Mouse (Mus musculus): Measurements from ENCODE around the gene Zfp524. TPM values are rescaled to one million over a fixed set of nuclear protein-coding genes. Genes with fewer than 3 reads are reported as not detected.

Zfp524 gene
- total RNA-seq, 2 experiments from 2014 or later: 6.5 to 8.1 TPM

DNA sequence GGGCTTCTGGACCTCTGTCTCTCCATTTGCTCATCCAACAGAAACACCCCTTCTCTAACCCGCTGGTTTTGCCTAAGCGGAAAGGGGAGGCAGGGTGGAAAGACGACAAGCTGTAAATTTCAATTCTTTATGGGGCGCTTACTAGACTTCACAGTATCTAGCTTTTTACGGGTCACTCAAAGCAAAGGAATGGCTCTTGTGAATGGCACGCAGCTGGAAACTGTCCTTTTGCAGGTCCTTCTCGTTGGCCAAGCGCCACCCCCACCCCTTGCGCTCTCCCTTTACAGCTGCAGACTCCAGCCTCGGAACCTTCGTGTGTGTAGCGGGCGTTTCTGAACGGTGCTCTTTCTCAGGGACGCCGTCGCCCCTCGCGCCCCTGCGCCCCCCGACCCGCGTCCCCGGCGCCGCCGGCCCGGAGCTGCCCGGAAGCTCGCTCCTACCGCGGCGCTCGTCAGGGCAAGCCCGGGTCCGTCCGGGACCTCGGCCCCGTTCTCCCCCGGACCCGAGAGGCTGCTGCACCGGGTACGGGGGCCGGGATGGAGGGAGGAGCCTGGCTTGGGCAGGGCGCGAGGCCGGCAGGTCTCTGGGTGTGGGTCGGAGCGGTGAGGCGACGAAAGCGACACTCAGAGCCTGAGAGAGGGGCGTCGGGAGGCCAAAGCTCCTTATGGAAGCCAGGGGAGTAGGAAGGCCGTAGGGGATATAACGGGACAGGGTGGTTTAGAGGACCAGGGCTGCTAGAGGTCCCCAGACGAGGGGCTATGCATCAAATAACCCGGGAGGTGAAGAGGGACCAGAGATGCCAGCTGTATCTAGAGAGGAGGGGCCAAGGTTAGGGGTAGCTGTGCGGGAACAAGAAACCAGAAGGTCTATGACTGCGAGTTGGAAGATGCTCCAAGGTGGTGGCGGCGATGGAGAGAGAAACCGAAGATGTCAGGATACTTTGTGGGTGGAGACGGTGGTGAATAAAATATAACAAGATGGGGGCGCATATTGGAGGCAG is 37.3 kb downstream of the Zfp524 start, which contains the start of gene Zfp580:
Zfp580 (plus strand) TSS at position 346 of the 1,000 bp plus-strand sequence.
- peak; percentile 79 to 81 for DNase-seq

DNA sequence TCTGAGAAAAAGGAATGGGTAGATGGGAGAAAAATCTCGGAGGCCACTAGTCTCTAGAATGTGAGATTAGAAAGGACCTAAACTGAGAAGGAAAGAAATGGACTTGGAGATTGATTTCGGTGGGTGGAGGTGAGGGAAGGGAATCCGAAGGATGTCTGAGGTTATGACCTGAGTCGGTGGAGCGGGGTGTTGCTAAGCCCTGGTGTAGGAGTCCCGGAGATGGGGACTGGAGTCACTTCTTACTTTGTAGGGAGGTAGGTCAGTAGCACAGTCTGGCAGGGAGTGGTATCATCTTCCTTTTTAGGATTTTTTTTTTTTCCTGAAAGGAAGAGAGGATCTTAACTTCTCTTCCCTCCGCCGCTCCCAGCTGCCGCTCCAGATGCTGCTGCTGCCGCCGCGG is 38.2 kb downstream of the Zfp524 start:
- no peak for DNase-seq

DNA sequence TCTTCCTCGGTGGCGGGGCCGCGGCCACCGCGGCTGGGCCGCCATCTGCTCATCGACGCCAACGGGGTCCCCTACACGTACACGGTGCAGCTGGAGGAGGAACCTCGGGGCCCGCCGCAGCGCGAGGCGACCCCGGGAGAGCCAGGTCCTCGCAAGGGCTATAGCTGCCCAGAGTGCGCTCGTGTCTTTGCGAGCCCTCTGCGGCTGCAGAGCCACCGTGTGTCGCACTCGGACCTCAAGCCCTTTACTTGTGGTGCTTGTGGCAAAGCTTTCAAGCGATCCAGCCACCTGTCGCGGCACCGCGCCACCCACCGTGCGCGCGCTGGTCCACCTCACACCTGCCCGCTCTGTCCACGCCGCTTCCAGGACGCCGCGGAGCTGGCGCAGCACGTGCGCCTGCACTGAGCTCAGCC is 38.7 kb downstream of the Zfp524 start:
- no peak for DNase-seq

DNA sequence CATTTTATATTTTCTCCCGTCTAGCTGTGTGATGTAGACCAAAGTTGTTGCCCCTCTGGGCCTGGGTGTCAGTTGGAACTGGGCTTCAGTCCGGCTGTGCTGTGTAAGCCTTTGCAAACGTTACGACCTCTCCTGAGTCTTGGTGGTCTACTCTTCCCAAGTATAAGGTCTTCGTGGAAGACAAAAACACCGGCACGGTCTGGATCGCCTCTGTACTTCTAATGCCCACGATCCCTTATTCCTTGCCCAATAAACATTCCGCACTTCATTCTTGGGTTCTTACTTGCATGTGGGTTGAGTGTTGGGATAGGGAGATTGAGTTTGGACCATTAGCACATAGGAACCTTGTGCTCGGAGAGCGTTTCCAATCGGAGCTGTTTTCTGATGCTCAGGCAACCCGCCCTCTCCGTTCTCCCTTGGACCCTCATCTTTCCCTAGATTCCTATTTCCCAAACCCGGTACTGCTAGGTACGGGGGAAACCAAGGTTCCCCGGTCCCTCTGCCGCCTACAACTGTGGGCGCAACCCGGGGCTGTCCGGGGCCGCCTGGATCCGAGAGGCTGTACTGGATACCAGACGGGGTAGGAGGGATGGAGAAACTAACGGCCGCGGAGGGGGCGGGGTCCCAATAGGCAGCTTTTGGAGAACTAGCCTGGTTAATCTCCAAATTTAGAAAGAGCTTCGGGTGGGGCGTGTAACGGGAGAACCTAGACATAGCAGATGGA is 39.4 kb downstream of the Zfp524 start:
- no peak for DNase-seq

DNA sequence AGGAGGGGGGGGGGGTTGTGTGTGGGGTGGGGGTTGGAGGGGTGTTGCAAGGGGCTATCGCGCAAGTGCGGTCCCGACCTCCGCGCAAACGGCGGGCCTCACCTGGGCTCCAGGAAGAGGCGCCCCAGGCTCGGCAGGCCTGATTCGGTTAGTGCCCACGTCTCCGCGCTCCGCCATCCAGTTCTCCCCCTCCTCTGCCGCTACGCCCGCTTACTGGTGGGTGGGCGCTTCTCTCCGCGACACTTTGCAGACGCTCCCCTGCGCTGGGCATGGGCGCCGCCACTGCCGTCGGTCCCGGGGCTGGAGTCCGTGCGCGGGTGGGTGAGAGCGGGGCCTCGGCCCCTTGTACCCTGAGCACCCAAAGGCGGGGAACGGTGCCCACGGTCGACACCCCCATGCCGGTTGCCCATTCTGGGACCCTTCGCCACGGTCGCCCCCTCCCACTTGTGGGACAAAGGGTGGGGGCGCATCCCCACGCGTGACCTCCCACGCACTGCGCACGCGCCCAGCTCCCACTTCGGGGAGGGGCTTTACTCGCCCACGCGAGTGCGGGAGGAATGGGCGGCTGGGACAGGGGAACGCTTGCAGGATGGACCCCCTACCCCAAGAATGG is 42.5 kb downstream of the Zfp524 start:
- peak; percentile 73 to 75 for DNase-seq

DNA sequence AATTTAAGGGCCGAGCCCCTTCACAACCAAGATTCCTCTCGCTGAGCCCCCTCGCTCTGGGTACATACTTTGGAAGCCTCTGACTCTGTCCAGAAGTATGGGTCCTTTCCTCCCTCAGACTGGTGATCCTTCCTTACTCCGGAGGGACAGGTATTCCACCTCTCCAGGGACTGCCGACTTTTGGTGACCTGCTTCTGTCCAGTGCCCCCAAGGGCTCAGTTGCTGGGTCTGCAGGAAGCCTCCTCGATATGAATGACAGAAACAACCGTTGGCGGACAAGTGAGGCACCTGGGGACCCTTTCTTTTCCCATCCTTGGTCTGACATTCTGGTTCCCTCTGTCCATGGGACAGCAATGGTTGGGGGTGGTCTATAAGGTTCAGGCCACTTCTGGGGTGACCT is 43.2 kb downstream of the Zfp524 start:
- no peak for DNase-seq

DNA sequence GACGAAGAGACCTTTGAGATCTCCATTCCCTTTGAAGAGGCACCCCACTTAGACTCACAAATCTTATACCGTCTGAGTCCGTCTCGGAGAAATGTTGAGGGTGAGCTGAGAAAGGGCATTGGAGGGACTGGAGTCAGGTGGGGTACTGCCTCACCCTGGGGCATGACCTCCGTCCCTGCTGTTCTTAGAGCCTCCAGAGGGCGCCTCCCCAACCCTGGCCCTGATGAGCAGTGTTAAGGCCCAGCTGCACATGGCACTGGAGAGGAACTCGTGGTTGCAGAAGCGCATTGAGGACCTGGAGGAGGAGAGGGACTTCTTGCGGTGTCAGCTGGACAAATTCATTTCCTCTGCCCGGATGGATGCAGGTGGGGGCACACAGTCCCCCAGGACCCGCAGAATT is 43.6 kb downstream of the Zfp524 start:
- DNase-seq: no peak

DNA sequence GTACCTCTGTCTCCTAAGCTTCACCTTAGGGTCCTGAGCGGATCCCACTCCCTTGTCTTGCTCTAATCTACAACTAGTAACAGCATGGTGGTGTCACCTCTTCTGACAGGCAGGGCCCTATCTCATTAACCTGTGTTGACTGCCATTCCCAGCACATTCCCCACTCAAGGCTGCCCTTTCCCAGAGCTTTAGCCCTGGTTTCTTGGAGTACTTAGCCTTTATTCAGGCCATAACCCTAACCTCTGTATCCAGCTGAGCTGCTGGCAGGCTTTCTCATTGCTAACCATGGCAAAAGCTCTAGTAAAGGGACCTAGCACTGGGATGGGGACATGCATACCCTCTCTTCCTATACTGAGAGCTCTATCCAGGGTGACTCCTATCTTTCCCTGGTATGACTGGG is 44.4 kb downstream of the Zfp524 start:
- no peak for DNase-seq

DNA sequence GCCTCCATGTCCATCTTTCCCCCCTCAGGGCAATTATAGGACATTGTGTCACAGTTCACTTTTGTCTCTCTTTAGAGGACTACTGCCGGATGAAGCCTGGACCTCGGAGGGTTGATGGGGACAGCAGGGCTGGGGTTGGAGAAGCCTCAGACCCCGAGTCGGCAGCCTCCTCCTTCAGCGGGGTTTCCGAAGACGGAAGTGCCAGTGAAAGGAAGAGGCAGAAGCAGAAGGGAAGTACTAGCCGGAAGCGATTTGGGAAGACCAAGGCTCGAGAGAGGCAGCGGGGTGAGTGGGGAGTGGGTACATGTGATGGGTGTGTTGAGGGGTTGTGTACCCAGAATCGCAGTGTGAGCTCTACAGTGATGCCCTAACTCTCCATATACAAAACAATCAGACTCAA is 45.2 kb downstream of the Zfp524 start:
- DNase-seq: no peak

DNA sequence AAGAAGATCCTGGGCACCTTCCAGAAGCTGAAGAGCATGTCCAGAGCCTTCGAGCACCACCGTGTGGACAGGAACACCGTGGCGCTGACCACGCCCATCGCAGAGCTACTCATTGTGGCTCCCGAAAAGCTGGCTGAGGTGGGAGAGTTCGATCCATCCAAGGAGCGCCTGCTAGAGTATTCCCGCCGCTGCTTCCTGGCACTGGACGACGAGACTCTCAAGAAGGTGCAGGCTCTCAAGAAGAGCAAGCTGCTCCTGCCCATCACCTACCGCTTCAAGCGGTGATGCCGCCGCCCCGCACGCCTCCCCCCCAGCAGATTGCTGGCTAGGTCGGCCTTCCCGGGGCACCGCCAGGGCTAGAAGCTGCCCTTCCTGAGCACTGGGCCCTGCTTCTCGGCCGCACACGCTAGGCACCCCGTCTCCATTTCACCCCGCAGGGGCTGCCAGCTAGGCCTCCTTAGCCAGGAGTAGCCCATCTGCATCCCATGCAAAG is 46.1 kb downstream of the Zfp524 start:
- peak in 1 of 2 experiments; percentile 70 for DNase-seq

DNA sequence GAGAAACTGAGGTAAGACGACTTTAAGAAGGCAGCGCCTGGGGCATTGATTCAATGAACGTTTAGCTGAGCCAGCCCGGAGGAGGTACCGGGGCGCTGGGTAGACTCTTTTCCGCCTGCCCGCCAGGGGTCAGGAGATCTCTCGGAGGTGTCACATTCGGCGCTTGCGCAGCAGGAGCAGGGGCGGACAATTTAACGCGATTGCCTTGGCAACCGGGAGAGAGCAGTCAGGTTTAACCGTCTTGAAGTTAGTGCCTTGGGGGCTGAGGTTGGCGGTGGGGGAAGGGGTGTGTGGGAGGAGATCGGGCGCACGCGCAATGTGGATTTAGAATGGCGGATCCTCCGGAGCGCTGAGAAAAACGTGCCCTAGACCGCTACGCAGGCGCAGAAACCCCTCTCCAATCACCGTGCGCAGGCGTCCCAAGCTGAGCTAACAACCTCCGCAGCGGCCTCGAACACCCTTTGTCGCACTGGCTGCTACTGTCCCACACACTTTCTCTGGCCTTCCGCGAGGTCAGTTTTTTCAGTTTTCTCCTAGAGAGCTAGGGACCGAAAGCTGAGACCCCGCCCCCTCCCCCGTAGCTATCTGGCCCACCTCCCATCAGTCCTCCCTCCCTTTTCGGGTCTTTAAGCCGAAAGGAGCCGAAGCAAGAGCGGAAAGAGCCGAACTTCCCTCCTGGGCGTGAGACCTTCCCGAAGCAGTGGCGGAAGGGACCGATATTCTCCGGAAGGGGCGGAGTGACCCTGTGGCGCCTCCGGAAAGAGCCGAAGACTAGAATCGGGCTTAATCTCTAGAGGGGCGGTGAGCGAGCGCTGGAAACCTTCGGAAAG is 46.9 kb downstream of the Zfp524 start:
- DNase-seq: peak; percentile 98

DNA sequence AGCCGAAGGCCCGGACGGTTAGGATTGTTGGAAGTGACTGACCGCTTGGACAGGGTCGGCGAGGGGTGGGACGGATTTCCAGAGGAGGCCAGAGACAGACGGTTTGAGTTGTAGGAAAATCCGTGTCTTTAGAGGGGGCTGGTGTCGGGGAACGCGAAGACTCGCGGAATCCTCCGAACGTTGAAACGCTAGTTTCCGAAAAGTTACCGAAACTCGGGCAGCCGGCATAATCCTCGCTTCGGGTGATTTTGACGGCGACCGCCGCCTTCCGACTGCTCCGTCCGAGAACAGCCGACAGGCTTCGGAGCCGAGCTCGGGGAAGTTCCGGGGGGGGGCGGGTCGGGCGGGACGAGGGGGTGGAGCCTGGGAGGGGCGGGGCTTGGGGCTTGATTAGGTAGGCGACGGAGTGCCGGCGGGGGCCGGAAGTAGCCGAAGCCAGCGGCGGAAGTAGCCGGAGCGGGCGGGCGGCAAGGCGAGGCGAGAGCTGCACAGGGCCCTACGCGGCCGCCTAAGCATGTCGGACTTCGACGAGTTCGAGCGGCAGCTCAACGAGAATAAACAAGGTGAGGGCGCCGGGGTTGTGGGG is 47.7 kb downstream of the Zfp524 start, which contains the start of gene U2af2:
U2af2 (plus strand) TSS at position 370 of the 586 bp plus-strand sequence.
- DNase-seq: peak; percentile 91 to 92

DNA sequence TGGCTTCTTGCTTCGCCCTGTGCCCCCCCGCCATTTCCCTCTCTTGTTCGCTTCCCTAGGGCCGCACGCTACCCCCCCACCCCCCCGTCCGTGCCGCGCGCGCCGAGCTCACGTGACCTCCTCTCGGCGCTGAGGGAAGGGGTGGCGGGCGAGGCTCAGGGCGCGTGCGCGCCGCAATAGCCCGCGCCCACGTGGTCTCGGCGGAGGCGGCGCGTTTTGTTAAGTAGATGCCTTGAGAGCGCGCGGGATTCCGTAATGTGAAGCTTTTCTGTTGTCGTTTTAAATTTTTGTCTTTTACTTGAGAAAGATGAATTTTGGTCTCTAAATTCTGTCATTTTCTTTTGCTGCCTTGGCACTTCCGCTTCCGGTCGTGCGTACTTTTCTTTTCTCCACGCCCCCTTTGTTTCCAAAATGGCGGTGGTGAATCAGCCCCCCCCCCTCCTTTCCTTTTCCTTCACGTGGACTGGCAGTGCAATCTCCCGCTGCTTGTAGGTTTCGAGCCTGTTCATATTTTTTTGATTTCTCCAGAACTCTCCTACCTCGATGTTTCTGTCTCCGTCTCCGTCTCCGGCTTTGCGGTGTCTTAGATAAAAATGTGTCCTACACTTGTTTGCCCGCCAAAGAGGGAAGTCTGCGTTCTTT is 48.3 kb downstream of the Zfp524 start:
- DNase-seq: no peak

DNA sequence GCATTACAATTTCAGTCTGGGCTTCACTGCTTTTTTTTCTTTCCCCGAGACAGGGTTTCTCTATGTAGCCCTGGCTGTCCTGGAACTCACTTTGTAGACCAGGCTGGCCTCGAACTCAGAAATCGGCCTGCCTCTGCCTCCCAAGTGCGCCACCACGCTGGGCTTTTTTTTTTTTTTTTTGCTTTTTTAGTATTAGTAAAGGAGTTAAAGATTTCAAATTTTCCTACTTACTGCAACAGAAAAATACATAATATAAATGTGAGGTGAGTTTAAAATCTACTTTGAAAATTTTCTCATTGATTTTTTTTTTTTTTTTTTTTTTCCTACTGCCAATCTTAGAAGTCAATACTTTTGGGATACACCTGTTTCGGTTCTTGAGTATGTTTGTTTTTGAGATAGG is 50.7 kb downstream of the Zfp524 start:
- no peak for DNase-seq

Other genes with a start within 250 kb of the Zfp524 start
- gene Fam71e2, start 243.1 kb upstream of the Zfp524 start, total RNA-seq (2021): not detected
- under 1 TPM in 1 of 2 experiments, not detected in 1; 0.47 TPM for gene Il11, start 231.6 kb upstream of the Zfp524 start, total RNA-seq (2021)
- gene Tmem190, start 231.5 kb upstream of the Zfp524 start, total RNA-seq (2021): not detected
- gene Tmem238, start 224.8 kb upstream of the Zfp524 start, total RNA-seq (2021): 1 to 10 TPM; 1.4 to 2.0 TPM
- 100 to 1,000 TPM; 454 to 487 TPM for gene Rpl28, start 221.5 kb upstream of the Zfp524 start, total RNA-seq (2021)
- 100 to 1,000 TPM; 103 to 109 TPM for gene Ube2s, start 201.8 kb upstream of the Zfp524 start, total RNA-seq (2021)
- gene Shisa7, start 169.7 kb upstream of the Zfp524 start, total RNA-seq (2021): 100 to 1,000 TPM; 176 to 202 TPM
- gene Isoc2b, start 144.2 kb upstream of the Zfp524 start, total RNA-seq (2021): 1 to 10 TPM; 4.0 to 7.8 TPM
- 10 to 100 TPM; 11.4 to 13.6 TPM for gene Isoc2a, start 137.3 kb upstream of the Zfp524 start, total RNA-seq (2021)
- gene Gm36210, start 107.9 kb upstream of the Zfp524 start, total RNA-seq (2021): under 1 TPM; 0.51 to 0.62 TPM
- 10 to 100 TPM; 12.7 to 13.2 TPM for gene Zfp628, start 99.2 kb upstream of the Zfp524 start, total RNA-seq (2021)
- 100 to 1,000 TPM; 119 to 120 TPM for gene Nat14, start 92.4 kb upstream of the Zfp524 start, total RNA-seq (2021)
- gene Ssc5d, start 88.6 kb upstream of the Zfp524 start, total RNA-seq (2021): 1 to 10 TPM; 2.9 to 3.8 TPM
- under 1 TPM; 0.27 to 0.30 TPM for gene Sbk2, start 50.0 kb upstream of the Zfp524 start, total RNA-seq (2021)
- 1 to 10 TPM in 1 of 2 experiments, under 1 TPM in 1; 0.70 to 1.4 TPM for gene Sbk3, start 43.2 kb upstream of the Zfp524 start, total RNA-seq (2021)
- 10 to 100 TPM; 31.6 to 35.9 TPM for gene Zfp579, start 18.3 kb upstream of the Zfp524 start, total RNA-seq (2021)
- gene Fiz1, start 282 bp downstream of the Zfp524 start, total RNA-seq (2021): 10 to 100 TPM; 19.6 to 25.1 TPM
- gene Gm44973, start 1.1 kb downstream of the Zfp524 start, total RNA-seq (2021): not detected
- gene Zfp865, start 6.0 kb downstream of the Zfp524 start, total RNA-seq (2021): 10 to 100 TPM; 33.5 to 39.7 TPM
- 10 to 100 TPM; 56.9 to 61.9 TPM for gene Ccdc106, start 6.1 kb downstream of the Zfp524 start, total RNA-seq (2021)
- not detected for gene 4632433K11Rik, start 19.7 kb downstream of the Zfp524 start, total RNA-seq (2021)
- 1 to 10 TPM; 5.1 to 5.4 TPM for gene Zfp784, start 24.0 kb downstream of the Zfp524 start, total RNA-seq (2021)
- gene Zfp580, start 37.1 kb downstream of the Zfp524 start, total RNA-seq (2021): 10 to 100 TPM; 34.5 to 35.2 TPM
- gene U2af2, start 47.7 kb downstream of the Zfp524 start, total RNA-seq (2021): 100 to 1,000 TPM; 183 to 184 TPM
- 100 to 1,000 TPM; 523 to 530 TPM for gene Epn1, start 65.8 kb downstream of the Zfp524 start, total RNA-seq (2021)
- not detected for gene Rfpl4, start 102.5 kb downstream of the Zfp524 start, total RNA-seq (2021)
- gene Rasl2-9, start 111.5 kb downstream of the Zfp524 start, total RNA-seq (2021): not detected
- not detected for gene Vmn1r55, start 135.3 kb downstream of the Zfp524 start, total RNA-seq (2021)
- gene Vmn1r56, start 182.3 kb downstream of the Zfp524 start, total RNA-seq (2021): not detected
- not detected for gene Vmn1r57, start 204.1 kb downstream of the Zfp524 start, total RNA-seq (2021)

All from layer of hippocampus, postnatal 36 days (tissue).